Mouse (Mus musculus) ES-Bruce4 (cell line): ENCODE measurements around the gene Kptn. TPM values are rescaled to one million over a fixed set of nuclear protein-coding genes. Genes with fewer than 3 reads are reported as not detected.

Source experiments
- H3K27ac ChIP-seq: 2 replicates; pipeline ENCODE4 v1.5.1; 2012; ENCODE audit warnings: low read length, inconsistent platforms; ENCODE audit not compliant: insufficient read depth
- H3K27me3 ChIP-seq: 2 replicates; pipeline ENCODE4 v1.6.1; 2012; ENCODE audit warnings: mild to moderate bottlenecking, low read length, inconsistent platforms; ENCODE audit not compliant: control insufficient read depth, poor library complexity, insufficient read depth, severe bottlenecking
- H3K36me3 ChIP-seq: 2 replicates; pipeline ENCODE4 v1.6.1; 2012; ENCODE audit warnings: inconsistent platforms, mild to moderate bottlenecking, low read length, moderate library complexity; ENCODE audit not compliant: control insufficient read depth, poor library complexity, insufficient read depth, severe bottlenecking
- H3K4me1 ChIP-seq: one replicate; pipeline ENCODE4 v1.8.1; 2011; ENCODE audit warnings: low read length; ENCODE audit not compliant: control insufficient read depth, insufficient read depth
- H3K4me3 ChIP-seq: 2 replicates; pipeline ENCODE4 v1.5.1; 2011; ENCODE audit warnings: low read depth, mild to moderate bottlenecking, low read length
- H3K9ac ChIP-seq: 2 replicates; pipeline ENCODE4 v1.6.1; 2012; ENCODE audit warnings: low read depth, mild to moderate bottlenecking, inconsistent platforms; ENCODE audit not compliant: poor library complexity, severe bottlenecking
- H3K9me3 ChIP-seq: replicated peaks from 2 replicates; pipeline ENCODE4 v1.6.1; 2012; ENCODE audit warnings: mild to moderate bottlenecking, low read length, inconsistent platforms; ENCODE audit not compliant: control insufficient read depth, poor library complexity, insufficient read depth, severe bottlenecking
- CTCF ChIP-seq: IDR thresholded peaks from one replicate; pipeline ENCODE4 v1.8.1; 2011; ENCODE audit warnings: low read depth, low read length
- EP300 ChIP-seq: IDR thresholded peaks from 2 replicates; pipeline ENCODE4 v1.6.1; 2011; ENCODE audit warnings: low read depth, low read length; ENCODE audit not compliant: insufficient read depth
- POLR2A ChIP-seq: IDR thresholded peaks from one replicate; pipeline ENCODE4 v1.8.1; 2011; ENCODE audit warnings: low read length; ENCODE audit not compliant: insufficient read depth
- polyA plus RNA-seq: library from polyadenylated mRNA; stranded (reverse); fragments of >200 nt; gene quantifications from 2 replicates; pipeline ENCODE4 v1.2.4, GENCODE M21; 2011; ENCODE audit warnings: low read depth; ENCODE audit not compliant: missing spikeins, insufficient read depth, insufficient read length

The Kptn gene
- polyA plus RNA-seq, 1 experiment, result 8.5 TPM

- H3K9ac ChIP-seq, result no peak overlapping the region
- H3K9me3 ChIP-seq, result no peaks in the 10 kb centered on the region
- H3K4me3 ChIP-seq, result no peak overlapping the region
- no peaks in the 10 kb centered on the region for H3K4me1 ChIP-seq
- no peaks in the 10 kb centered on the region for H3K36me3 ChIP-seq
- no peak overlapping the region for H3K27ac ChIP-seq
- TF ChIP-seq CTCF, result no peak
- no peak for TF ChIP-seq EP300
- TF ChIP-seq POLR2A, result no peak
- H3K27me3 ChIP-seq, result no peaks in the 10 kb centered on the region
Measured at GRCm38 (mm10) chr7:16128344-16128743, 8.6 kb downstream of the Kptn start.

- TF ChIP-seq POLR2A (no peak), EP300 (no peak), CTCF (no peak)
- Histone ChIP-seq H3K4me3 (no peak overlapping the region), H3K9ac (no peak overlapping the region), H3K4me1 (no peaks in the 10 kb centered on the region), H3K27me3 (no peaks in the 10 kb centered on the region), H3K36me3 (no peaks in the 10 kb centered on the region), H3K9me3 (no peaks in the 10 kb centered on the region), H3K27ac (no peak overlapping the region)
Measured at GRCm38 (mm10) chr7:16128899-16129298, 9.2 kb downstream of the Kptn start.

GRCm38 (mm10) chr7:16129421-16129845, 9.7 kb downstream of the Kptn start, which contains the start of gene Slc8a2:
Slc8a2 (plus strand) TSS chr7:16129826.
- Histone ChIP-seq H3K27ac (peak within 1 kb of the TSS; percentile 62), H3K9ac (peak within 1 kb of the TSS; percentile 81)

GRCm38 (mm10) chr7:16129846-16130691, 10.4 kb downstream of the Kptn start:
- Histone ChIP-seq H3K4me1 (no peaks in the 10 kb centered on the region), H3K27ac (peak overlapping the region; percentile 62), H3K4me3 (peak overlapping the region; percentile 72), H3K9me3 (no peaks in the 10 kb centered on the region), H3K9ac (peak overlapping the region; percentile 81), H3K36me3 (no peaks in the 10 kb centered on the region), H3K27me3 (no peaks in the 10 kb centered on the region)
- TF ChIP-seq CTCF (no peak), POLR2A (no peak), EP300 (no peak)

More at GRCm38 (mm10) chr7:16129421-16129845, 9.7 kb downstream of the Kptn start, which contains the start of gene Slc8a2:
- no peaks in the 10 kb centered on the region for H3K36me3 ChIP-seq
- peak within 1 kb of the TSS; percentile 72 for H3K4me3 ChIP-seq
- H3K27me3 ChIP-seq, result no peaks in the 10 kb centered on the region
- TF ChIP-seq POLR2A (no peak), CTCF (no peak)
- H3K4me1 ChIP-seq, result no peaks in the 10 kb centered on the region
- H3K9me3 ChIP-seq, result no peaks in the 10 kb centered on the region

- no peak for TF ChIP-seq POLR2A
- no peak for TF ChIP-seq CTCF
- no peak for TF ChIP-seq EP300
Measured at GRCm38 (mm10) chr7:16130956-16131634, 11.4 kb downstream of the Kptn start.

More at GRCm38 (mm10) chr7:16130956-16131634, 11.4 kb downstream of the Kptn start:
- no peaks in the 10 kb centered on the region for H3K9me3 ChIP-seq
- H3K4me3 ChIP-seq, result peak overlapping the region; percentile 72
- H3K9ac ChIP-seq, result peak overlapping the region; percentile 81
- no peaks in the 10 kb centered on the region for H3K4me1 ChIP-seq
- no peaks in the 10 kb centered on the region for H3K27me3 ChIP-seq
- no peak overlapping the region for H3K27ac ChIP-seq
- H3K36me3 ChIP-seq, result no peaks in the 10 kb centered on the region
